Mouse (Mus musculus): ENCODE results near the gene Misp.
A peak's percentile ranks its signal among the peaks of the same experiment; 100 is the strongest.

The Misp gene

GRCm38 (mm10) chr10:79824413-79824812, 3.6 kb downstream of the Misp start:
- DNase-seq: peak; percentile 34

- no peak for DNase-seq
Observed at GRCm38 (mm10) chr10:79831583-79831982, 10.8 kb downstream of the Misp start.

- DNase-seq: no peak
Observed at GRCm38 (mm10) chr10:79832026-79832785, 11.4 kb downstream of the Misp start.

- DNase-seq: no peak
Observed at GRCm38 (mm10) chr10:79832786-79833181, 12.0 kb downstream of the Misp start.

GRCm38 (mm10) chr10:79834769-79835398, 14.1 kb downstream of the Misp start:
- DNase-seq: peak; percentile 47

- DNase-seq: no peak
Observed at GRCm38 (mm10) chr10:79836918-79837317, 16.1 kb downstream of the Misp start.

GRCm38 (mm10) chr10:79838151-79838550, 17.4 kb downstream of the Misp start:
- peak; percentile 27 for DNase-seq

- peak; percentile 14 for DNase-seq
Observed at GRCm38 (mm10) chr10:79840091-79840490, 19.3 kb downstream of the Misp start.

- DNase-seq: peak; percentile 86
Observed at GRCm38 (mm10) chr10:79840644-79841551, 20.1 kb downstream of the Misp start.

- peak; percentile 11 for DNase-seq
Observed at GRCm38 (mm10) chr10:79842322-79842721, 21.5 kb downstream of the Misp start.

- DNase-seq: peak; percentile 29
Observed at GRCm38 (mm10) chr10:79843476-79843875, 22.7 kb downstream of the Misp start.

GRCm38 (mm10) chr10:79846553-79846952, 25.8 kb downstream of the Misp start:
- no peak for DNase-seq

GRCm38 (mm10) chr10:79849941-79850628, 29.3 kb downstream of the Misp start:
- no peak for DNase-seq

GRCm38 (mm10) chr10:79851653-79852052, 30.9 kb downstream of the Misp start:
- no peak for DNase-seq

- peak; percentile 76 for DNase-seq
Observed at GRCm38 (mm10) chr10:79852107-79852789, 31.5 kb downstream of the Misp start.

GRCm38 (mm10) chr10:79852827-79853226, 32.0 kb downstream of the Misp start:
- DNase-seq: no peak

- DNase-seq: peak; percentile 95
Observed at GRCm38 (mm10) chr10:79853392-79853791, 32.6 kb downstream of the Misp start.

GRCm38 (mm10) chr10:79853860-79854795, 33.3 kb downstream of the Misp start, which contains the start of gene Ptbp1:
TSS of gene Ptbp1 (plus strand) at chr10:79854427.
- peak; percentile 99 for DNase-seq

- DNase-seq: peak; percentile 67
Observed at GRCm38 (mm10) chr10:79854801-79855541, 34.2 kb downstream of the Misp start.

- DNase-seq: peak; percentile 96
Observed at GRCm38 (mm10) chr10:79855558-79856184, 34.9 kb downstream of the Misp start.
